Mouse (Mus musculus): ENCODE measurements around the gene Ppp5c.
"Not testable (repeated sequence)": the region's sequence is repeated elsewhere in the genome, so short reads cannot be mapped to it uniquely, and the experiment has no call there.

Gene Ppp5c

GRCm38 (mm10) chr7:17027588-17028343, at the start of gene Ppp5c:
Gene Ppp5c (minus strand): TSS chr7:17027924.
- peak; percentile 71 for DNase-seq (ENCODE audit: extremely low read depth, low read depth)

- no peak for DNase-seq (ENCODE audit: extremely low read depth, low read depth)
Observed at GRCm38 (mm10) chr7:17076542-17076941, 48.8 kb upstream of the Ppp5c start.

GRCm38 (mm10) chr7:17073904-17074615, 46.3 kb upstream of the Ppp5c start, which contains the start of gene Psg16:
Gene Psg16 (plus strand): TSS chr7:17074040.
- peak; percentile 76 for DNase-seq (ENCODE audit: extremely low read depth, low read depth)

- no peak for DNase-seq (ENCODE audit: extremely low read depth, low read depth)
Observed at GRCm38 (mm10) chr7:17073513-17073903, 45.8 kb upstream of the Ppp5c start.

- not testable (repeated sequence) for DNase-seq (ENCODE audit: extremely low read depth, low read depth)
Observed at GRCm38 (mm10) chr7:17067651-17068050, 39.9 kb upstream of the Ppp5c start.

GRCm38 (mm10) chr7:17067000-17067399, 39.3 kb upstream of the Ppp5c start:
- no peak for DNase-seq (ENCODE audit: extremely low read depth, low read depth)

- peak; percentile 61 for DNase-seq (ENCODE audit: extremely low read depth, low read depth)
Observed at GRCm38 (mm10) chr7:17066412-17066811, 38.7 kb upstream of the Ppp5c start.

- no peak for DNase-seq (ENCODE audit: extremely low read depth, low read depth)
Observed at GRCm38 (mm10) chr7:17065620-17066019, 37.9 kb upstream of the Ppp5c start.

GRCm38 (mm10) chr7:17062845-17063244, 35.1 kb upstream of the Ppp5c start:
- no peak for DNase-seq (ENCODE audit: extremely low read depth, low read depth)

GRCm38 (mm10) chr7:17062389-17062788, 34.7 kb upstream of the Ppp5c start, which contains the start of gene Hif3a:
Gene Hif3a (minus strand): TSS chr7:17062427.
- DNase-seq (ENCODE audit: extremely low read depth, low read depth) = no peak

GRCm38 (mm10) chr7:17060782-17061605, 33.3 kb upstream of the Ppp5c start:
- no peak for DNase-seq (ENCODE audit: extremely low read depth, low read depth)

GRCm38 (mm10) chr7:17060031-17060781, 32.5 kb upstream of the Ppp5c start:
- DNase-seq (ENCODE audit: extremely low read depth, low read depth) = peak; percentile 80

- no peak for DNase-seq (ENCODE audit: extremely low read depth, low read depth)
Observed at GRCm38 (mm10) chr7:17059463-17059844, 31.7 kb upstream of the Ppp5c start.

GRCm38 (mm10) chr7:17058816-17059462, 31.2 kb upstream of the Ppp5c start:
- no peak for DNase-seq (ENCODE audit: extremely low read depth, low read depth)

GRCm38 (mm10) chr7:17058071-17058689, 30.5 kb upstream of the Ppp5c start:
- no peak for DNase-seq (ENCODE audit: extremely low read depth, low read depth)

GRCm38 (mm10) chr7:17056601-17057523, 29.1 kb upstream of the Ppp5c start:
- DNase-seq (ENCODE audit: extremely low read depth, low read depth) = peak; percentile 85

GRCm38 (mm10) chr7:17056081-17056581, 28.4 kb upstream of the Ppp5c start:
- peak; percentile 83 for DNase-seq (ENCODE audit: extremely low read depth, low read depth)

- no peak for DNase-seq (ENCODE audit: extremely low read depth, low read depth)
Observed at GRCm38 (mm10) chr7:17055287-17055946, 27.7 kb upstream of the Ppp5c start.

Measured in MEL-GATA-1-ER (cell line).